Comparison of ENCODE assay signal across 14 mouse cellular contexts in genomic region chr17:14268001-14268400, GRCm38 (mm10). TPM values are rescaled to one million over a fixed set of nuclear protein-coding genes. Genes with fewer than 3 reads are reported as not detected.
"Had no signal": no experiment of that assay in that cellular context is flagged by ENCODE, and none has a peak within 500 bp of the region (broad histone marks: within the 10 kb centered on the region; RNA-seq: fewer than 3 reads in every experiment).

No protein-coding gene starts in this region.

- H3K27ac ChIP-seq: limb, embryonic 12.5 days; limb, embryonic 15.5 days; stomach, postnatal 0 days had no signal

- DNase-seq: kidney, adult 9 months; kidney, postnatal 14 days; kidney, postnatal 4 days; left cerebral cortex, postnatal 4 days; lung, adult 2 months; lung, postnatal 14 days; lung, postnatal 4 days; midbrain, embryonic 14.5 days; thymus, postnatal 25 days had no signal

- H3K4me3 ChIP-seq: limb, embryonic 12.5 days; limb, embryonic 15.5 days had no signal

- H3K27me3 ChIP-seq: limb, embryonic 12.5 days; limb, embryonic 15.5 days had no signal

- H3K36me3 ChIP-seq: limb, embryonic 12.5 days; limb, embryonic 15.5 days had no signal

- H3K4me1 ChIP-seq: limb, embryonic 12.5 days had no signal

- H3K9ac ChIP-seq: limb, embryonic 12.5 days; limb, embryonic 15.5 days had no signal

RNA-seq across cellular contexts. Expression of gene Smoc2, which starts 11.3 kb away (rescaled TPM):
- total RNA-seq: megakaryocyte progenitor cell, adult 5-6 weeks; megakaryocyte-erythroid progenitor cell, adult 5-6 weeks had no signal
